Mouse (Mus musculus) embryonic facial prominence, embryonic 14.5 days (tissue): Measurements from ENCODE around the gene Gpr15. TPM values are rescaled to one million over a fixed set of nuclear protein-coding genes. Genes with fewer than 3 reads are reported as not detected.

ENCODE experiments used
- ATAC-seq: fragments of 200-750 bp; cut with Nextera tagmentation; 2 replicates; pipeline ENCODE4 v1.8.0; 2017; ENCODE audit warnings: low read depth, moderate number of reproducible peaks, moderate TSS enrichment
- DNase-seq: peaks from one replicate; pipeline ENCODE4 v3.0.0-alpha.2; 2015; ENCODE audit warnings: low spot score
- H3K27ac ChIP-seq: fragments of 300-500 bp; sonication (generic); replicated peaks from 2 replicates; pipeline ENCODE4 v1.5.1; 2014; ENCODE audit warnings: low read depth, mild to moderate bottlenecking, low read length, moderate library complexity
- H3K27me3 ChIP-seq: fragments of 300-500 bp; sonication (generic); replicated peaks from 2 replicates; pipeline ENCODE4 v1.6.1; 2014; ENCODE audit warnings: low read length; ENCODE audit not compliant: control insufficient read depth, insufficient read depth
- H3K36me3 ChIP-seq: fragments of 300-500 bp; sonication (generic); 2 replicates; pipeline ENCODE4 v1.6.1; 2014; ENCODE audit warnings: low read length, mixed read lengths; ENCODE audit not compliant: control insufficient read depth, insufficient read depth
- H3K4me1 ChIP-seq: fragments of 300-500 bp; sonication (generic); 2 replicates; pipeline ENCODE4 v1.6.1; 2014; ENCODE audit warnings: antibody characterized with exemption, low read length; ENCODE audit not compliant: control insufficient read depth, insufficient read depth
- H3K4me2 ChIP-seq: fragments of 300-500 bp; sonication (generic); 2 replicates; pipeline ENCODE4 v1.6.1; 2014; ENCODE audit warnings: low read depth, mild to moderate bottlenecking, low read length, moderate library complexity, mixed read lengths
- H3K4me3 ChIP-seq: fragments of 300-500 bp; sonication (generic); 2 replicates; pipeline ENCODE4 v1.5.1; 2014; ENCODE audit warnings: low read depth, mild to moderate bottlenecking, low read length
- H3K9ac ChIP-seq: fragments of 300-500 bp; sonication (generic); 2 replicates; pipeline ENCODE4 v1.6.1; 2014; ENCODE audit warnings: low read depth, mild to moderate bottlenecking, low read length, moderate library complexity, mixed read lengths
- H3K9me3 ChIP-seq: fragments of 300-500 bp; sonication (generic); 2 replicates; pipeline ENCODE4 v1.6.1; 2016; ENCODE audit warnings: low read length; ENCODE audit not compliant: control insufficient read depth
- WGBS: fragments of 180-500 bp; shearing (Covaris S2); extraction: QIAGEN DNeasy Blood & Tissue Kit; methylation state at CpG from one replicate; pipeline ENCODE4 v1.1.7; 2014; 5-methylcytosine and 5-hydroxymethylcytosine counted together
- polyA plus RNA-seq: library from polyadenylated mRNA; unstranded; fragments of >200 nt; fragmentation: Nextera tagmentation; extraction: Ambion mirVana; gene quantifications from 2 replicates; pipeline ENCODE4 v1.2.1, GENCODE M21; 2014

The Gpr15 gene
- polyA plus RNA-seq, 1 experiment from 2014 or later: not detected

GRCm38 (mm10) chr16:58727477-58728131, 8.7 kb upstream of the Gpr15 start, which contains the start of gene Cldnd1:
Gene Cldnd1, plus strand, starts transcription at chr16:58727910.
- H3K4me2 ChIP-seq: peak within 1 kb of the TSS; percentile 56
- peaks cover 30% of the 10 kb centered on the region for H3K36me3 ChIP-seq
- H3K27me3 ChIP-seq: no peaks in the 10 kb centered on the region
- peak within 1 kb of the TSS; percentile 86 for H3K27ac ChIP-seq
- peak; percentile 100 for ATAC-seq
- peak within 1 kb of the TSS; percentile 86 for H3K9ac ChIP-seq
- 2% methylated on average over 24 of the region's 35 CpGs for WGBS
- peaks cover 6% of the 10 kb centered on the region for H3K4me1 ChIP-seq
- DNase-seq: peak; percentile 99
- no peaks in the 10 kb centered on the region for H3K9me3 ChIP-seq
- peak within 1 kb of the TSS; percentile 76 for H3K4me3 ChIP-seq

- no peak for DNase-seq
- Histone ChIP-seq H3K9me3 (no peaks in the 10 kb centered on the region), H3K27ac (no peak overlapping the region), H3K4me1 (peaks cover 6% of the 10 kb centered on the region), H3K27me3 (no peaks in the 10 kb centered on the region), H3K9ac (peak overlapping the region; percentile 48; the same call in 1 of the 2 replicates), H3K36me3 (peaks cover 22% of the 10 kb centered on the region), H3K4me3 (peak overlapping the region; percentile 76), H3K4me2 (peak overlapping the region; percentile 54)
- WGBS: 76% methylated on average over 11 of the region's 11 CpGs
- ATAC-seq: no peak
These were observed 8.0 kb upstream of the Gpr15 start for GRCm38 (mm10) chr16:58726680-58727476.

- Histone ChIP-seq H3K27ac (no peak overlapping the region), H3K27me3 (no peaks in the 10 kb centered on the region), H3K4me1 (no peaks in the 10 kb centered on the region), H3K4me3 (no peak overlapping the region), H3K9ac (no peak overlapping the region), H3K36me3 (no peaks in the 10 kb centered on the region), H3K9me3 (no peaks in the 10 kb centered on the region), H3K4me2 (no peak overlapping the region)
- WGBS: 79% methylated on average over 2 of the region's 2 CpGs
- DNase-seq (no peak), ATAC-seq (no peak)
These were observed 3.4 kb upstream of the Gpr15 start for GRCm38 (mm10) chr16:58722292-58722691.

GRCm38 (mm10) chr16:58715018-58715417, 3.9 kb downstream of the Gpr15 start:
- Histone ChIP-seq H3K4me1 (no peaks in the 10 kb centered on the region), H3K4me3 (no peak overlapping the region), H3K36me3 (no peaks in the 10 kb centered on the region), H3K9me3 (no peaks in the 10 kb centered on the region), H3K9ac (no peak overlapping the region), H3K27me3 (no peaks in the 10 kb centered on the region), H3K27ac (no peak overlapping the region), H3K4me2 (no peak overlapping the region)
- DNase-seq (no peak), ATAC-seq (no peak)
- WGBS: 71% methylated on average over 4 of the region's 4 CpGs

- H3K9me3 ChIP-seq: no peaks in the 10 kb centered on the region
- no peak overlapping the region for H3K9ac ChIP-seq
- H3K4me3 ChIP-seq: no peak overlapping the region
- no peak overlapping the region for H3K4me2 ChIP-seq
- no peaks in the 10 kb centered on the region for H3K4me1 ChIP-seq
- H3K27me3 ChIP-seq: no peaks in the 10 kb centered on the region
- no peak for ATAC-seq
- WGBS: 89% methylated on average over 1 of the region's 1 CpGs
- no peak overlapping the region for H3K27ac ChIP-seq
- no peak for DNase-seq
- no peaks in the 10 kb centered on the region for H3K36me3 ChIP-seq
These were observed 5.7 kb downstream of the Gpr15 start for GRCm38 (mm10) chr16:58713128-58713527.

- WGBS: 47% methylated on average over 8 of the region's 8 CpGs
These were observed 6.6 kb downstream of the Gpr15 start for GRCm38 (mm10) chr16:58712221-58712620.

GRCm38 (mm10) chr16:58709536-58709935, 9.3 kb downstream of the Gpr15 start:
- no peaks in the 10 kb centered on the region for H3K27me3 ChIP-seq
- no peak overlapping the region for H3K4me3 ChIP-seq
- H3K9ac ChIP-seq: no peak overlapping the region
- no peaks in the 10 kb centered on the region for H3K9me3 ChIP-seq
- H3K4me1 ChIP-seq: no peaks in the 10 kb centered on the region
- no peaks in the 10 kb centered on the region for H3K36me3 ChIP-seq
- H3K4me2 ChIP-seq: no peak overlapping the region
- 72% methylated on average over 4 of the region's 4 CpGs for WGBS
- DNase-seq (no peak), ATAC-seq (no peak)
- no peak overlapping the region for H3K27ac ChIP-seq

More at GRCm38 (mm10) chr16:58712221-58712620, 6.6 kb downstream of the Gpr15 start:
- H3K4me2 ChIP-seq: peak overlapping the region; percentile 10; the same call in 1 of the 2 replicates
- ATAC-seq (no peak), DNase-seq (no peak)
- no peak overlapping the region for H3K9ac ChIP-seq
- no peak overlapping the region for H3K27ac ChIP-seq
- no peaks in the 10 kb centered on the region for H3K9me3 ChIP-seq
- no peak overlapping the region for H3K4me3 ChIP-seq
- H3K27me3 ChIP-seq: no peaks in the 10 kb centered on the region
- H3K4me1 ChIP-seq: no peaks in the 10 kb centered on the region
- H3K36me3 ChIP-seq: no peaks in the 10 kb centered on the region

GRCm38 (mm10) chr16:58708601-58709475, 10.0 kb downstream of the Gpr15 start:
- no peaks in the 10 kb centered on the region for H3K4me1 ChIP-seq
- no peak overlapping the region for H3K27ac ChIP-seq
- H3K9me3 ChIP-seq: no peaks in the 10 kb centered on the region
- ATAC-seq: no peak
- no peaks in the 10 kb centered on the region for H3K27me3 ChIP-seq
- WGBS: 76% methylated on average over 3 of the region's 3 CpGs
- H3K4me3 ChIP-seq: no peak overlapping the region
- no peak overlapping the region for H3K4me2 ChIP-seq
- no peak overlapping the region for H3K9ac ChIP-seq
- no peak for DNase-seq
- H3K36me3 ChIP-seq: no peaks in the 10 kb centered on the region
